Mouse (Mus musculus) limb, embryonic 12.5 days (tissue): Measurements from ENCODE around the gene A730015C16Rik. TPM values are rescaled to one million over a fixed set of nuclear protein-coding genes. Genes with fewer than 3 reads are reported as not detected.

ENCODE experiments used
- ATAC-seq: fragments of 200-750 bp; cut with Nextera tagmentation; 2 replicates; pipeline ENCODE4 v1.8.0; 2017; ENCODE audit warnings: low read depth, moderate TSS enrichment; ENCODE audit not compliant: insufficient number of reproducible peaks, insufficient read depth, low FRiP score, low TSS enrichment
- H3K27ac ChIP-seq: fragments of 300-500 bp; sonication (generic); 2 replicates; pipeline ENCODE4 v1.5.1; 2016; ENCODE audit warnings: mild to moderate bottlenecking, moderate library complexity
- H3K27me3 ChIP-seq: fragments of 300-500 bp; sonication (generic); 2 replicates; pipeline ENCODE4 v1.6.1; 2016; ENCODE audit warnings: mild to moderate bottlenecking, moderate library complexity
- H3K36me3 ChIP-seq: fragments of 300-500 bp; sonication (generic); 2 replicates; pipeline ENCODE4 v1.6.1; 2016; ENCODE audit warnings: mild to moderate bottlenecking, moderate library complexity
- H3K4me1 ChIP-seq: fragments of 300-500 bp; sonication (generic); replicated peaks from 2 replicates; pipeline ENCODE4 v1.6.1; 2016
- H3K4me2 ChIP-seq: fragments of 300-500 bp; sonication (generic); 2 replicates; pipeline ENCODE4 v1.6.1; 2016; ENCODE audit warnings: mild to moderate bottlenecking, moderate library complexity
- H3K4me3 ChIP-seq: fragments of 300-500 bp; sonication (generic); replicated peaks from 2 replicates; pipeline ENCODE4 v1.5.1; 2016; ENCODE audit warnings: mild to moderate bottlenecking
- H3K9ac ChIP-seq: fragments of 300-500 bp; sonication (generic); replicated peaks from 2 replicates; pipeline ENCODE4 v1.6.1; 2016; ENCODE audit warnings: mild to moderate bottlenecking, moderate library complexity
- H3K9me3 ChIP-seq: fragments of 300-500 bp; sonication (generic); 2 replicates; pipeline ENCODE4 v1.6.1; 2016; ENCODE audit warnings: mild to moderate bottlenecking, moderate library complexity
- WGBS: fragments of 180-500 bp; shearing (Covaris S2); methylation state at CpG from one replicate; pipeline ENCODE4 v1.1.7; 2016; 5-methylcytosine and 5-hydroxymethylcytosine counted together
- polyA plus RNA-seq: library from polyadenylated mRNA; unstranded; fragments of >200 nt; fragmentation: Nextera tagmentation; extraction: Ambion mirVana; gene quantifications from 2 replicates; pipeline ENCODE4 v1.2.1, GENCODE M21; 2016

Gene A730015C16Rik
- polyA plus RNA-seq, 1 experiment from 2014 or later, result 2.0 TPM

- Histone ChIP-seq H3K4me3 (no peak overlapping the region), H3K27me3 (no peaks in the 10 kb centered on the region), H3K9me3 (no peaks in the 10 kb centered on the region), H3K4me1 (peaks cover 13% of the 10 kb centered on the region), H3K9ac (no peak overlapping the region), H3K4me2 (no peak overlapping the region), H3K27ac (no peak overlapping the region), H3K36me3 (peaks cover 18% of the 10 kb centered on the region)
- WGBS, result 86% methylated on average over 5 of the region's 5 CpGs
- ATAC-seq, result no peak
Observed at GRCm38 (mm10) chr4:108845824-108846569, 2.4 kb downstream of the A730015C16Rik start.

- ATAC-seq, result no peak
- no peaks in the 10 kb centered on the region for H3K9me3 ChIP-seq
Observed at GRCm38 (mm10) chr4:108843336-108843735, 5.1 kb downstream of the A730015C16Rik start.

GRCm38 (mm10) chr4:108841920-108842578, 6.4 kb downstream of the A730015C16Rik start:
- H3K4me2 ChIP-seq, result no peak overlapping the region
- peaks cover 4% of the 10 kb centered on the region; the same call in 1 of the 2 replicates for H3K4me1 ChIP-seq
- H3K9ac ChIP-seq, result no peak overlapping the region
- H3K27ac ChIP-seq, result no peak overlapping the region
- peaks cover 7% of the 10 kb centered on the region for H3K36me3 ChIP-seq
- no peaks in the 10 kb centered on the region for H3K27me3 ChIP-seq
- WGBS, result 91% methylated on average over 7 of the region's 7 CpGs
- no peak for ATAC-seq
- no peak overlapping the region for H3K4me3 ChIP-seq
- H3K9me3 ChIP-seq, result no peaks in the 10 kb centered on the region

More at GRCm38 (mm10) chr4:108843336-108843735, 5.1 kb downstream of the A730015C16Rik start:
- H3K4me2 ChIP-seq, result no peak overlapping the region
- H3K9ac ChIP-seq, result no peak overlapping the region
- peaks cover under 1% of the 10 kb centered on the region; the same call in 1 of the 2 replicates for H3K4me1 ChIP-seq
- peaks cover 7% of the 10 kb centered on the region for H3K36me3 ChIP-seq
- no peaks in the 10 kb centered on the region for H3K27me3 ChIP-seq
- no peak overlapping the region for H3K4me3 ChIP-seq
- no peak overlapping the region for H3K27ac ChIP-seq

- H3K4me1 ChIP-seq, result peaks cover 22% of the 10 kb centered on the region
- H3K9me3 ChIP-seq, result no peaks in the 10 kb centered on the region
- no peak overlapping the region for H3K4me3 ChIP-seq
- peaks cover 7% of the 10 kb centered on the region for H3K36me3 ChIP-seq
- H3K27me3 ChIP-seq, result no peaks in the 10 kb centered on the region
- no peak overlapping the region for H3K27ac ChIP-seq
- no peak for ATAC-seq
- no peak overlapping the region for H3K4me2 ChIP-seq
- no peak overlapping the region for H3K9ac ChIP-seq
- 86% methylated on average over 4 of the region's 4 CpGs for WGBS
Observed at GRCm38 (mm10) chr4:108838031-108838430, 10.4 kb downstream of the A730015C16Rik start.

GRCm38 (mm10) chr4:108835496-108835895, 12.9 kb downstream of the A730015C16Rik start:
- H3K4me3 ChIP-seq, result peak overlapping the region; percentile 90
- 66% methylated on average over 3 of the region's 3 CpGs for WGBS
- no peak for ATAC-seq

GRCm38 (mm10) chr4:108834971-108835311, 13.5 kb downstream of the A730015C16Rik start:
- H3K9me3 ChIP-seq, result no peaks in the 10 kb centered on the region
- H3K36me3 ChIP-seq, result peaks cover 4% of the 10 kb centered on the region
- WGBS, result under 1% methylated on average over 15 of the region's 15 CpGs
- peak overlapping the region; percentile 99 for H3K27ac ChIP-seq
- ATAC-seq, result no peak
- H3K4me1 ChIP-seq, result peaks cover 31% of the 10 kb centered on the region
- peak overlapping the region; percentile 65 for H3K4me2 ChIP-seq
- no peaks in the 10 kb centered on the region for H3K27me3 ChIP-seq
- peak overlapping the region; percentile 77 for H3K9ac ChIP-seq
- H3K4me3 ChIP-seq, result peak overlapping the region; percentile 90

More at GRCm38 (mm10) chr4:108835496-108835895, 12.9 kb downstream of the A730015C16Rik start:
- peak overlapping the region; percentile 99; the same call in 1 of the 2 replicates for H3K27ac ChIP-seq
- H3K4me2 ChIP-seq, result peak overlapping the region; percentile 65
- no peaks in the 10 kb centered on the region for H3K27me3 ChIP-seq
- no peaks in the 10 kb centered on the region for H3K9me3 ChIP-seq
- H3K36me3 ChIP-seq, result peaks cover 4% of the 10 kb centered on the region
- H3K4me1 ChIP-seq, result peaks cover 31% of the 10 kb centered on the region
- peak overlapping the region; percentile 77 for H3K9ac ChIP-seq

- under 1% methylated on average over 34 of the region's 34 CpGs for WGBS
- peak; percentile 85 for ATAC-seq
Observed at GRCm38 (mm10) chr4:108834115-108834970, 14.1 kb downstream of the A730015C16Rik start, which contains the start of gene Txndc12. Gene Txndc12 (plus strand): TSS chr4:108834601.

GRCm38 (mm10) chr4:108833828-108834114, 14.6 kb downstream of the A730015C16Rik start:
- peaks cover 16% of the 10 kb centered on the region for H3K36me3 ChIP-seq
- H3K4me2 ChIP-seq, result peak overlapping the region; percentile 65
- H3K4me3 ChIP-seq, result peak overlapping the region; percentile 90
- no peaks in the 10 kb centered on the region for H3K27me3 ChIP-seq
- ATAC-seq, result no peak
- H3K27ac ChIP-seq, result peak overlapping the region; percentile 99
- H3K4me1 ChIP-seq, result peaks cover 31% of the 10 kb centered on the region
- H3K9me3 ChIP-seq, result no peaks in the 10 kb centered on the region
- WGBS, result 1% methylated on average over 6 of the region's 6 CpGs
- peak overlapping the region; percentile 98 for H3K9ac ChIP-seq

More at GRCm38 (mm10) chr4:108834115-108834970, 14.1 kb downstream of the A730015C16Rik start, which contains the start of gene Txndc12:
- Histone ChIP-seq H3K27me3 (no peaks in the 10 kb centered on the region), H3K4me3 (peak within 1 kb of the TSS; percentile 90), H3K4me1 (peaks cover 31% of the 10 kb centered on the region), H3K36me3 (peaks cover 10% of the 10 kb centered on the region), H3K4me2 (peak within 1 kb of the TSS; percentile 65), H3K9me3 (no peaks in the 10 kb centered on the region), H3K27ac (peak within 1 kb of the TSS; percentile 99), H3K9ac (peak within 1 kb of the TSS; percentile 98)

GRCm38 (mm10) chr4:108832916-108833827, 15.2 kb downstream of the A730015C16Rik start, which contains the start of gene Btf3l4:
Gene Btf3l4 (minus strand): TSS chr4:108833614.
- H3K36me3 ChIP-seq, result peaks cover 22% of the 10 kb centered on the region
- H3K27ac ChIP-seq, result peak within 1 kb of the TSS; percentile 99
- no peaks in the 10 kb centered on the region for H3K9me3 ChIP-seq
- H3K4me2 ChIP-seq, result peak within 1 kb of the TSS; percentile 66
- peaks cover 30% of the 10 kb centered on the region for H3K4me1 ChIP-seq
- H3K4me3 ChIP-seq, result peak within 1 kb of the TSS; percentile 90
- peak; percentile 93 for ATAC-seq
- H3K27me3 ChIP-seq, result no peaks in the 10 kb centered on the region
- peak within 1 kb of the TSS; percentile 98 for H3K9ac ChIP-seq
- WGBS, result under 1% methylated on average over 72 of the region's 73 CpGs

GRCm38 (mm10) chr4:108830698-108831097, 17.7 kb downstream of the A730015C16Rik start:
- Histone ChIP-seq H3K36me3 (peaks cover 44% of the 10 kb centered on the region), H3K27me3 (no peaks in the 10 kb centered on the region), H3K4me2 (no peak overlapping the region), H3K9me3 (no peaks in the 10 kb centered on the region), H3K4me3 (no peak overlapping the region), H3K27ac (no peak overlapping the region), H3K4me1 (peaks cover 13% of the 10 kb centered on the region), H3K9ac (no peak overlapping the region)
- ATAC-seq, result no peak
- 94% methylated on average over 1 of the region's 1 CpGs for WGBS
